Mouse (Mus musculus): ENCODE measurements around the gene Cdc14b.
A peak's percentile ranks its signal among the peaks of the same experiment; 100 is the strongest.

Gene Cdc14b

DNA sequence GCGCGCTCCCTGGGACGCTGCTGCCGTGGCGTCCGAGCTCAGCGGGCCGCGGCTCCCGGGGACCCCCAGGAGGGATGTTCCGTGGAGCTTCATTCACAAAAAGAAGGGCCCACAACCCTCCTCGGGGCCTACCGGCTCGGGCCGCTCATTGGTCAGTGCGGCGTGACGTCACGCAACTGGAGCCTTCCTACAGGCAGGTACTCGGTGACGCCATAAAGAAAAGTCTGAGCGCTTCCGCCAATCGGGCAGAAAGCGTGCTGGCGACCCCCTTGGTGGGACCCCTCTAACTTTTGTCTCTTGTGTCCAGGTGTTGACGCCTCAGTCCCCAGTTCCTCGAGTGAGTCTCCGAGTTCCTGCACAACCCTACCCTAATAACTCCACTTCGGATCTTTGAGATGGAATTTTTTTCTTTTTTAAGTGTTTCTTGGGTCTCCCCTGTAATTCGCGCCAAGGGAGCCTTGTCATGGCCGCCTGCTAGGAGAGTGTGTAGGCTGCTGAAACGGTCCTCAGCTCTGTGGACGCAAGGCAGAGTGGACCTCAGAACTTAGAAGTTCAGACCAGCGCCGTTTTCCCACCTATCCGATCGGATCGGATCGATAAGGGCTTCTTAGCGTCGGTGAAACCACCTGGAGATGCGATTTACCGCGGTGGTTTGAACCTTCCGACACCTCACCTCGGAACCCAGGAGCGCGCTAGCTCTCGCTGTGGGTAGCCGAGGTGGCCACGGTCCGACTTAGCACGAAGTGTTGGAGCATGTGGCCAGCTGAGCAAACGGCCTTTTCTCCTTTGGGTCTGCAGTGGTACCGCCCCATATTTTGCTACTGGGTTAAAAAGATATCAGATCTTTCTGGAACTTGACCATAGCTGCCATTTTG, at the start of gene Cdc14b:
Cdc14b (minus strand) TSS at position 412 of the 875 bp plus-strand sequence.
- peak; percentile 57 for DNase-seq (ENCODE audit: low spot score)

DNA sequence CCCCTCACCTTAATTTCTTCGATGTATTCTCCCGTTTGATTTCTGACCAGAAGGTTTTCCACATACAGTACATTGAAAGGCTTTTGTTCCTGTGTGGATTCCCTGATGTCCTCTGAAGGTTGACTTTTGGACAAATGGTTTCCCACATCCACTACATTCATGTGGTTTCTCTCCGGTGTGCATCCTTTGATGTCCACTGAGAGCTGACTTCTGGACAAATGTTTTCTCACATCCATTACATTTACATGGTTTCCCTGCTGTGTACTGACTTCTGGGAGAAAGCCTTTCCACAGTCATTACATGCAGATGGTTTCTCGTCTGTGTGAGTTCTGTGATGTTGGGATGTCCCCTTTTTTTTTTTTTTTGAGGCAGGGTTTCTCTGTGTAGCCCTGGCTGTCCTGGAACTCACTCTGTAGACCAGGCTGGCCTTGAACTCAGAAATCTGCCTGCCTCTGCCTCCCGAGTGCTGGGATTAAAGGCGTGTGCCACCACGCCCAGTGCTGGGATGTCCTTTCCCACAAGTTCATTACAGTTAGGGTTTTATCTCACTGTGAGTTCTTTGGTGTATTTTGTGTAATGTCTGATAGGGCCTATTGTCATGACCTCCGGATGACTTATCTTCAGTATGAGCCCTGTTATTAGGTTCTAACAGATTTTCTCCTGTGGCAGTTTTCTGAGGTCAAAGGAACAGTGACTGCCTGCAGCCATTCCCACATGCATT, 47.6 kb upstream of the Cdc14b start:
- no peak for DNase-seq (ENCODE audit: low spot score)

DNA sequence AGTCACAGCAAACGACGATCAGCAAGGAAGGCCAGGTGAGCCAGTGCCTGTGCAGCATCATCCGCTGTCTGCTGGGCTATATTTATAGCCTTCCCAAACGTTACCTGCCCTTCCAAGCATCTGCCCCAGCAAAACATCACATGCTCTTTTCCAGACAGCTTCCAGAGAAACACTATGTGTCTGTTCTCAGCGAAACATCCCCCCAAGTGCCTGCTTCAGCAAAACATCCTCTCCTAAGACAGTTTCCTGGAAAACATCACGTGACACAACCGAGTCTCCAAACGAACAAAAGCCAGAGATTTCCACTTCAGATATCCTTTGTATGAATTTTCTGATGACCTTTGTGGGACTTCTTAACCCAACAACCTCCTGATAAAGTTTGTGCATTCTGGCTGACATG, 45.2 kb upstream of the Cdc14b start:
- no peak for DNase-seq (ENCODE audit: low spot score)

DNA sequence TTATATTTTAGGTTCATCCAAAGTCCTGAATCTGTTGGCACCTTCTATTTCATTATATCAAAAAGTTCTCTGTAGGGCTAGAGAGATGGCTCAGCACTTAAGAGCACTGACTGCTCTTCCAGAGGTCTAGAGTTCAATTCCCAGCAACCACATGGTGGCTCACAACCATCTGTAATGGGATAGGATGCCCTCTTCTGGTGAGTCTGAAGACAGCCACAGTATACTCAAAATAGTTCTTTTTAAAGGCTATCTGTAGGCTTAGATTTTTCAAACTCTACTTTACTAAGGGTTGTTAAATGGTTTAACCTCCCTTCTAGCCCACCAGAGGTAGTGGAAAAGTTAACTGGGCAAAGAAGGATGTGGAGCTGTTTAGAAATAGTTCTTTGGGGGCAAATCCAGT, 44.7 kb upstream of the Cdc14b start:
- DNase-seq (ENCODE audit: low spot score): no peak

DNA sequence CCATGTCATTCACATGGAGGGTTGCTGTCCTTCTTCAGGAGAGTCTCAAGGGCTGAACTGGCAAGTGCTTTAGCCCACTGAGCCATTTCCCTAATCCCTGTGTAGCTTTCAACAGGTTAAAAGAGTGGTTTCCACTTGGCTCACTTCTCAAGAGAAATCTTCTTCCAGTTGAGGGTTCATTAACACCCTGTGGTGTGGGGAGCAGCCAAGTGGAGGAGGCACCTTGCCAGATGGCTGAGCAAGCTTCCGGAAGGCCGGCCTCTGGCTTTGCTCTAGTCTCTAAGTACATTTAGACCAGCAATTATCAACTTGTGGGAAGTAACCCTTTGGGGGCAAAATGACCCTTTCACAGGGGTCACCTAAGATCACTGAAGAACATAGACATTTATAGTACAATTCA, 43.3 kb upstream of the Cdc14b start:
- DNase-seq (ENCODE audit: low spot score): no peak

DNA sequence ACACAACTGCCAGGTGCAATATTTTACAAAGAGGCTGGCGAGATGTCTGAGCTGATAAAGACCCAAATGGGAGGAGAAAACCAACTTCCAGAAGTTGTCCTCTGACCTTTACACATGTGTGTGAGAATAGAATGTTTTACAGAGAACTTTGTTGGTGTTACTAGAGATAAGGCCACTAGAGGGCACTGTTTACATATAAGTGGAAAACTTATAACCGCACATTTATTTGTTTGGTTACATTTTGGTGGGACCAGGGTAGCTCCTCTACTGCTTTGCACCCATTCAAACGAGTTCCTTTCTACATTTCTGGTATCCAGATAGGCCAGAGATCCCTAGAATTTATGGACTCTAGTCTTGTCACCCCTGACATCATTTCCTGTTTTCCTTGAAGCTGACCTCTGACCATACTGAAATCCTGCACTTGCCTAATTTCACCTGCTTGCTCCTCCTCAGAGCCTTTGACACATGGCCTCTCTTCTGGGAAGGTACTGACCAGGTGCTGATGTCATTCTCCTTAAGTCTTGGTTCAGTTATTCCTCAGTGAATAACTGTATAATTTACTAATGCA, 40.5 kb upstream of the Cdc14b start:
- peak; percentile 73 for DNase-seq (ENCODE audit: low spot score)

DNA sequence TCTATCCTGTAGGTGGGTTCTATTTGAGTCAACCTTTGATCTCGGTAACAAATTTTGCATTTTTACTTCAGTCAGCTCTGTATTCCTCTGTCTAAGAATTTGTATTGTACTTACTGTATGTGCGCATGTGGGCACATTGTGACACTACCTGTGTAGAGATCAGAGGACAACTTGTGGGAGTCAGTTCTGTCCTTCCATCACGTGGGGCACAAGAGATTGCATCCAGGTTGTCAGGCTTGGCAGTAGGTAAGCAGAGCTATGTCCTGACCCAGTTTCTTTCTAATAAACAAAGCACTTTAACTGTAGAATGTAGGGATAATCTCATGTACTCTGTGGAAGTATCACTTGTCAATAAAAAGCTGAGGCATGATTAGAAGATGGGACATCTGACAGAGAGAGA, 39.0 kb upstream of the Cdc14b start:
- no peak for DNase-seq (ENCODE audit: low spot score)

DNA sequence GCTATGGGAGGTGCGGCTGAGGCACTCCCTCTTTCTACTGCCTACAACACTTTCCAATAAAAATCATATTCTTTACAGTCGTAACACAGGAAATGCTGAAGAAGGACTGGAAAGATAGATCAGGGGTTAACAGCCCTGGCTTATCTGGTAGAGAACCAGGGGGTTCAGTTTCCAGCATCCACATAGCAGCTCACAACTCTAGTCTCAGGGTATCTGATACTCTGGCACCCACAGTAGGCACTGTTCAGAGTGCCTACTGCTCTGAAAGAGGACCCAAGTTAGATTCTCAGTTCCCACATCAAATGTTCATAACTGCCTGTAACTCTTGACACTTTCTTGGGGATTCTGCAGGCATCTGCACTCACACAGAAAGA, 37.8 kb upstream of the Cdc14b start:
- DNase-seq (ENCODE audit: low spot score): no peak

DNA sequence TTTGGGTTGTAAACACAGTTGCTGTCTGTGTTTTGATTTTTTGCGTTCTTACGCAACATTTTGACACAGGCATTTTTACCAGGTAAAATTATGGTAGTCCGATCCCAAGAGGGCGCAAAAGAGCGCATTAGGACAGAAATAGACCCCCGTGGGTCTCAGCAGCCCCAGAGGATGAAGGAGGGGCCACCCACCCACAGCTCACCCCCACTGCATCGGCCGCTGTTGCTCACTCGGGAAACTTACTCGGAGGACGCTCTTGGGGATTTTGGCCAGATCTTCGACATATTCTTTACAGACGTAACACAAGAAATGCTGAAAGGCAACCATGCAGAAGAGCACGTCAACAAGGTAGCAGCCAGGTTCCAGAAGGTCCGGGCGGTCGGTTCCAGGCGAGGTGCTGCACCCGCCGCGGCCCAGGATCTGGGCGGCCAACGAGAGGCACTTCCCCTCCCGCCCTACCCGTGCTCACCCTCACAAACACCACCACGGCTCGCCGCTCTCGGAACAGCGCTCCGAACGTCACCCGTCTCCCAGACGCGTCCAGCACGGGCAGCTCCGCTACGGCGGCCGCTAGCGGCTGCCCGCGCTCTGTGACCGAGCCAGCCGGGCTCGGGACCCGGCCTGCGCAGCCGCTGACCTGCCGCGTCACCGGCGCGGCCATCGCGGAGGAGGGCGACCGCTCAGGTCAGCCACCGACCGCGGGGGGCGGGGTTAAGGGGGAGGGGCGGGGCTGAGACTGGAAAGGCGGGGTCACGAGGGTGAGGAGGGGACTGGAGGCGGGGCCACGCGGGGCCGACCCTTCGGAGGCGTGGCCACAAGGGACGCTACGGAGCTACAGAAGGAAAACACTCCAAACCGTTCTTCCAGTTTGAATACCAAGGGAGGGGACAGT, 37.2 kb upstream of the Cdc14b start, which contains the start of gene Aaed1:
Aaed1 (minus strand) TSS at position 687 of the 892 bp plus-strand sequence.
- peak; percentile 77 for DNase-seq (ENCODE audit: low spot score)

DNA sequence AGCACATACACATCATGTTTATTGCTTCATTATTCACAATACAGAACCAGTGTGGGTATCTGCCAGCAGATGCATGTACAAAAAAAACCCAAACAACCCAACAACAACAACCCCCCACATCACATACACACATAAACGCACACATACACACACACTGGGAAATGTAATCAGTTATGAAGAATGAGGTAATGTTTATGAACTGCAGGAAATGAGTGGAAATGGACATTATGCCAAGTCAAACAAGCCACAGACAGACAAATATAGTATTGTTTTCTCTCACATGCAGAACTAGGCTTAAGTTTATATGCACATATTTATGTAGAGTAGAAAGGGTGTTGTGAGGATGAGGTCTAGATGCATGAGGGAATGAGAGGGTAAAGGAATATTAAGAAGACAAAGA, 36.2 kb upstream of the Cdc14b start:
- no peak for DNase-seq (ENCODE audit: low spot score)

DNA sequence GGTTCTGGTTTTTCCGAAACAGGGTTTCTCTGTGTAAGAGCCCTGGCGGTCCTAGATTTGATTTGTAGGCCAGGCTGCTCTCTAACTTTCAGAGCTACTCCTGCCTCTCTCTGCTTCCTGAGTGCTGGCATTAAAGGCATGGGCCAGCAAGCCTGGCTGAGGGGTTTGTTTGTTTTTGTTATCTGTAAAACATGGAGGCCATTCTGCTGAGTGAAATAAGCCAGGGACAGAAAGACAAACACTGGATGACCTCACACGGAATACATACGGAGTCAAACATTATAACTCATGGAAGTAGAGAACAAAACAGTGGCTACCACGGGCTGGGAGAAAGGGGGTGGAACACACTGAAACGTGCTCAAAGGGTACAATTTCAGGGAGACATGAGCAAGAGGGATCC, 35.5 kb upstream of the Cdc14b start:
- DNase-seq (ENCODE audit: low spot score): no peak

DNA sequence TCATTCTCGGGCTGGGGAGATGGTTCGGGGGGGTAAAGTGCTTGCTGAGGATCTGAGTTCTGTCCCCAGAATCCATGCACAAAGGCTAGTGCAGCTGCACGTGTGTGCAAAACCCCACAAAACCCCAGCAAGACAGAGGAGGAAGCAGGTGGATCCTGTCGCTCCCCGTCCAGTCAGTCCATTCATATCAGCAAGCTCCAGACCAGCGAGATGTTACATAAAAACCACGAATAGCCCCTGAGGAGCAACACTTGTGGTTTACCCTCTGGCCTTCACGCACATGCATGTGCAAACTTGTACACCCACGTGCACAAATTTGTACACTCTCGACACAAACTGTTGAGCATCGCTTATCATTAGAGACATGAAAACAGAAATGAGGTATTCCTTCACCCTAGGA, 34.8 kb upstream of the Cdc14b start:
- no peak for DNase-seq (ENCODE audit: low spot score)

DNA sequence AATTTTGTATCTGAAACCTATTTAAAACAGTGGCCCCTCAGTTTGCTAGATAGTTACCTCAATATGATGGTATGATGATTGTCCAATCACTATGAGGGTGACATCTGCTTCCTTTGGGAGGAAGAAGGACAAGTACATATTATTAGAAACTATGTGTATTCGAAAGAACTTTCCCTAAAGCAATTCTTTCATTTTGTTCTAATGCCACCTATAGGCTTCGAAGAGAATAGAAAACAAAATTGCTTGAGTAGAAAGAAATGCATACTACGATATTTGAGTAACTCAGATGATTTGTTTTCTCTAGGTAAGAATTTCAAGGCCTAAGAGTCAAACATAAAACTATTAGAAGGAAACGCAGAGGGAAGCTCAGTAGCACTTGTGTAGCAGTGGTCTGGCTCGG, 33.9 kb upstream of the Cdc14b start:
- DNase-seq (ENCODE audit: low spot score): no peak

DNA sequence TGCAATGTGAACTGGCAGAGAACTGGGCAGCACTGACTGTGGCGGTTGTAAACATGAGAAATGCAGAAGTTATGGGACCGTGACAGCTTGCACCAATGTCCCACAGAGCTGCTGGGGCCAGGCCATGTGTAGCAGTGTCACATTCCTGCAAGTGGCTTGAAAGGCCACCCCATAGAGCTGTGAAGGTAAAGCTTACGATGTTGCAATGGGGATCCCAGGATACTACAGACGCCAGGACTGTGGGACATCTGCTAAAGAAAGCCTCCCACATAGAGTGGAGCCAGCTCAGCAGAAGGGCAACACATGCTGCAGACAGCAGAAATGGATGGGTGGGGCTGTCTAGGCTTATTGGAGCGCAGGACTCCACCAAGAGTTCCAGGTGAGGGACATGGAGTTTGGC, 32.4 kb upstream of the Cdc14b start:
- DNase-seq (ENCODE audit: low spot score): no peak

DNA sequence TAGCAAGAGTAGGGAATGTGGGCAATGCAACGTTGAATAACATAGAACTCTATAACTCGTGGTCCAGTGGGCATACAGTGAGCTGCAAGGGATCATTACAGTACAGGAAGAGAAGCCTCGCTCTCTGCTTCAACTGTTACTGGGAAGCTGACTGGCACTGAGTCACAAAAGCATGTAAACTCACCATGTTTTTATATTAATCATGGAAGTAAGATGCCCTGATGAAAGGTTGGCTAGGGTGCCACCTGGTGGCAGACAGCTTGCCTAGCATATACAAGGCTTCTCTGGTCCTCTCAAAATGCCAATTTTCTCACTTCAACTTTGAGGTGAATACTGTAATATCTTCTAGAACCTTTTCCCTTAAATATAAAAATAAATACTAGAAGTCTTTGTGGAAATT, 31.0 kb upstream of the Cdc14b start:
- DNase-seq (ENCODE audit: low spot score): peak; percentile 53

DNA sequence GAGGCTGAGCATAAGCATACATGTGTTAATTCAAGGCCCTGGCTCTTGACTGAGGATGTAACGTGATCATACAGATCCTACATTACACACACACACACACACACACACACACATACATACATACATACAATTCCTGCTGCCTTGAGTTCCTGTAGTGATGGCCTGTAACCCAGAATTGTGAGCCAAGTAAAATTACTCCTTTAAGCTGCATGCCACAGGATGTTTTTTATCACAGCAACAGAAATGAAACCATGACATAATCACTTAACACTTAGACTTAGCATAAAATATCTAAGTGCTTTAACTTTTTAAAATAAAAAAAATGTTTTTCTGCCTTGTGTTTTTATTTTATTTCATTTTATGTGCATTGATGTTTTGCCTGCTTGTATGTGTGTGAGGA, 24.0 kb upstream of the Cdc14b start:
- no peak for DNase-seq (ENCODE audit: low spot score)

DNA sequence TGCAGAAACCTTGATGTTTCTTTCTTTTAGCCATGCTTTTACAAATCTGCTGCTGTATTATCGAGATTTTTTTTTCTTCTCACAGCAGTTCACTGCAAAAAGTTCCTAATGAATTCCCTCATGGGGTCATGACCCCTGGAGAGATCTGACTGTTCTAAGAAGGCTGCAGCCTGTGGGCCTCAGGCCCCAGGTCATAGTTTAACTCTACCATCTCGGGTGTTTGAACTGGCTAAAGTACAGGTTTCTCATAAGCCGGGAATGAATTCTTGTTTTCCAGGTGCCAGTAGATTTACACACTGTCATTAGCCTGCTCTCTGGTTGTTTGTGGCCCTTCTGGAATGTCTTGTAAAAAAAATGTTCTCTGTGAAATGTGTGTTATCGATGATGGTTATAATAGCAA, 11.7 kb upstream of the Cdc14b start:
- no peak for DNase-seq (ENCODE audit: low spot score)

DNA sequence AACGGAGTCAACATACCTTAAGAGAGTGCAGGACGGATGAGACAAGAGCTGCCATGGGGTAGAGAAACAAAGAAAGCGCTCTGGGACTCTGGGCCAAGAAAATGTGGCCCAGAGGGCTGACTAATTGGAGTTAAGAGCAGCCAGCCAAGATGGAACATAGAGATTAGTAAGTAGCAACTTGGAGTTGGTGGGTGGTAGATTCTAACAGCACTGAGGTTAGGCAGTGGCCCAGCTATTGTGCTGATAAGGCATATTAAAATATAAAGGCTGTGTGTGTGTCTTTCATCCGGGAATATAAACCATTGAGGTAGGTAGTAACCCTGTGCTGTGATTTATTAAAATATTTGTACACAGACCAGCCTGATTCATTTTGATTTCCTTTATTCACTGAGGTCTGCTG, 11.2 kb upstream of the Cdc14b start:
- no peak for DNase-seq (ENCODE audit: low spot score)

DNA sequence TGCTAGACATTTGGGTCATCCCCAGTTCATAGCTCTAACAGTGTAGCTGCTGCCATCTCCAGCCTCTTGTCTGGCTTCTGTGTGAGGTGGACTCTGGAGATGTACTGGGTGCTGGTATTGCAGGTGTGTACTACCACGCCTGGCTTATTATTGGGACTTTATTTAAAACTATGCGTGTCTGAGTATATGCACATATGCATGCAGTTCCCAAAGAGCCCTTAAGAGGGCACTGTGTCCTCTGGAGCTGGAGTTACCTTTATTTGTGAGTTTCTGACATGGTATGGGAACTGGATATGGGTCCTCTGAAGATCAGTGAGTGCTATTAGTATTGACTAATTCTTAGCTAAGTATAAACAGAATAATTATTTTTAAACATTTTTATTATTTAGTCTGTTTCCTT, 9.6 kb upstream of the Cdc14b start:
- no peak for DNase-seq (ENCODE audit: low spot score)

DNA sequence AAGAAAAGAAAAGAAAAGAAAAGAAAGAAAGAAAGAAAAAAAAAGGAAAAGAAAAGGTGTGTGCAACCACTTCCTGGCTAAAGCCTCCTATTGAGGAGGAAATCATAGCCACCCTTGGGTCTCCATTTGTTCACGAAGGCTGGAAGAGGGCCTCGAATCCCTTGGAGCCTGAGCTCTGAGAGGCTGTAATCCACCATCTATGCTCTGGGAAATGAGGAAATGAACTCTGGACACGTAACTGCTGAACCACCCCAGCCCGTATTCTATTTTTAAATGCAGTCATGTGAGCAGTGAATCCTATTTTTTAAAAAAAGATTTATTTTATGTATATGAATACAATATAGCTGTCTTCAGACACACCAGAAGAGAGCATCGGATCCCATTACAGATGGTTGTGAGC, 5.8 kb upstream of the Cdc14b start:
- DNase-seq (ENCODE audit: low spot score): no peak

DNA sequence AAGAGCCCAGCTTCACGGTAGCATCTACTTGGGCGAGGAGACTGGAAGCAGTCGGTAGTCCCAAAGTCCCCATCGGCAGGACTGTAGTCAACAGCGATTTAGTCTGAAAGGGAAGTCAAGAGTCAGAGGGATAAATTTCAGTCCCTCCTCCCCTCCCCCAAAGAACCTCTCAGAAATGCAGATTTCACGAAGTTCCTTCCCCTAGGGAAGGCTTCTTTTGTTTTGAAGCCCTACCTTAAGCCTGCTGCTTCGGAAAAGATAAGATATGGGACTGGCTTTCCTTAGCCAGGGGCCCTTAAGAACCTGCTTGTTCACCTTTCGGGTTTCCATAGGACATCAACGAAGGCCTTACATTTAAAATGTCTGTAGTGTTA, 651 bp upstream of the Cdc14b start:
- DNase-seq (ENCODE audit: low spot score): no peak

Measured in c-Kit-positive CD71-positive TER-119-positive erythroid progenitor cells, embryonic 14.5 days (primary cell).